Mouse (Mus musculus) embryo, embryonic 11 days (tissue): ENCODE measurements around the gene Gm43738.
"Not testable (repeated sequence)": the region's sequence is repeated elsewhere in the genome, so short reads cannot be mapped to it uniquely, and the experiment has no call there.

Experiments
- DNase-seq: peaks from one replicate; pipeline ENCODE4 v3.0.0-alpha.2; 2015

Gene Gm43738

DNA sequence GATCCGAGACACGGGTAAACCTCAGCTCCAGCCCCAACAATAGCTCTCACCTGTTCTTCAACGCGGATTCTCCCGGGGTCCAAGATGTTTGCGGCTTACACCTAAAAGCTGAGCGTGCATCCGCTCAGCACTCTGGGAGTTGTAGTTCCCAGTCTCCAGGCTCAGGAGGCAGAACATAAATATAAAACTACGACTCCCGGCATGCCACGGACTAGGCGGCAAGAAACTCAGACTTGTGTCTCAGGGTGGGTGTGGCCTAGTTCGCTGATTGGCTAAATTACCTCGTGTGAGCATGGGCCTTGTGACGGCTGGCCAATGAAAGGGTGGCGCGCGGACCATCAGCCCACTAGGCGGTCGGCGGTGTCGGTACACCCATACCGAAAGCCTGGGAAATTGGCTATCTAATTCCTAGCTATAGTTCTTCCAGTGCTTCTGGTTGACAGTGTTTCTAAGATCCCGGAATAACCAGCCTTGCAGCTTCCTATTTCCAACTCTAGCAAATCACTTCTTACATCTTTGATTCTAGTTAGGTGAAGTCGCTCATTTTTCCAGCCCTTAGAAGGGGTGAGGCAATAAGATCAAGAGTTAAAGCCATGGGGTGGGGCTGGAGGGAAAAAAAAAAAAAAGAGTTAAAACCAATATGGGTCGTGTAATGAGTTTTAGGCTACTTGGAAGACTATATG lies 1.1 kb upstream of the Gm43738 start, which contains the start of gene Fdps:
TSS of gene Fdps (minus strand) at position 148 of the 683 bp plus-strand sequence.
- DNase-seq, result peak; percentile 99

DNA sequence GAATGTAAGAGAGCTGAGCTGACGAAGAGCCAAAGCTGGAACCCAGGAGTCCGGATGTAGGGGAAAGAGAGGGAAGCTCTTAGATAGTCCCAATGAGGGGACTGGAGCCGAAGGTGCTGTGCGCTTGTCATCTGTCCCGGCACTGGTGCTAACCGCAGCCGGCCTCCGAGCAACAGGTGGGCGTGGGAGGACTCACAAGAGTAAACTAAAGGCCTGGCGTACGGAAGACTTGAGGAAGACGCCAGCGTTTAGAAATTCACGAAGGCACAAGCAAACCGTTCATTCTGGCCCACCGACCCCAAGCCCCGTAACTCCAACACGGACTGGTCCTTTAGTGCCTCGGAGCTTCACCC lies 536 bp upstream of the Gm43738 start:
- DNase-seq, result no peak

DNA sequence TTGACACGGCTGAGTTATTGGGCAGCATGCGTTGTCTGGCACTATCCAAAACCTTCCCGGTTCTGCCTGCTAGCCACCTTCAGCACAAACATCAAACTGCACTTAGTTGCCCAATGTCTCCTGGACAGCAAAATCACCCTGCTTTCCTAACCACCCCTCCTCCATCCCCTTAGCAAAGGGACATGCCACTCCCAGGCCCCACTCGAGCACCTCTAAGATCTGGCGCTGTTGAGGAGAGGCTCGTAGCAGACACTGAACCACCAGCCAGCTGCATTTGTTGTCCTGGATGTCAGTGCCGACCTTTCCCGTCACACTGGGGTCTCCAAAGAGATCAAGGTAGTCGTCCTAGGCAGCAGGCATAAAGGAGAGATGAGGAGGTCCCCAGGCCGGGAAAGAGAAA lies 6.9 kb downstream of the Gm43738 start:
- DNase-seq, result no peak

DNA sequence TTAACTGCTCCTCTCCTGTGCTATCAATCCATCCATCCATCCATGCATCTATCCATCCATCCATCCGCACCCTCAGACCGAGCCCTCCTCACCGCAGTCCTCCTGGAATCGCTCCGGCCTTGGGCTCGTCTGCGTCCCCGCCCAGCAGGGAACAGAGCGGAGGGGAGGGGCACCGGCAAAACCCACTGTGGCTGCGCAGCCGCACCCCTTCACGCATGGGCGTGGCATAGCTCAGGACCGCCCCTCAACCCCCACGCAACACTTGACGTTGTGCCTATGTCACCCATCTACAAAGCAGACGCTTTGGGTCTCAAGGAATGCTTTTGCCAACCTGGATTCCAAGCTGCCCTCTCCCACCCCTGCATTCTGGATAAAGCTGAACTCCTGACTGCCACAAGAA lies 7.7 kb downstream of the Gm43738 start, which contains the start of gene Rusc1:
TSS of gene Rusc1 (minus strand) at position 137 of the 400 bp plus-strand sequence.
- peak; percentile 88 for DNase-seq

DNA sequence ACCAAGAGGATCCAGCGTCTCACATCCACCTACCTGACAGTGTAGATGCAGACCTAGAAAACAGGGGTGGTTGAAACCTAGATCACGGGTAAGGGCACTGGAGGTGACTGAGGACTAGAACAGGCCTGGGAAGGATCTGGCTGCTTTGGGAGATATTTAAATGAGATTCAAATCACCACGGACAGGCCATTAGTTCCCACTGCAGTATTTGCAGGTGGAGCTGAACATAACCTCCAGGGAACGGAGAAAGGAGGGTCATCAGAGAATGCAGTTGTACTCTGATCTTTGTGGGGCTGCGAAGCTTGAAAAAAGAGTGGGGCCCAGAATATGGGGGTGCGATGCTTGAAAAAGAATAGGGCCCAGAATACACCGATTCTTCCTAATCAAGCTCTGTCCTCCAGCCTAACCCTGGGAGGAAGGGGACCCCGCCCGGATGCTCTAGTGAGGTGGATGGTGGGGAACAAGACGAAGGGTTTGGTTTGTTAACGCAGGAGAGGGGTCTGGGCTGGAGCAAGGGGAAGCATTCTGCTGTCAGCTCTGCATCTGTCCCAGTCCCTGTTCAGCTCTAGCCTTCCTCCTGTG lies 8.3 kb downstream of the Gm43738 start:
- no peak for DNase-seq

DNA sequence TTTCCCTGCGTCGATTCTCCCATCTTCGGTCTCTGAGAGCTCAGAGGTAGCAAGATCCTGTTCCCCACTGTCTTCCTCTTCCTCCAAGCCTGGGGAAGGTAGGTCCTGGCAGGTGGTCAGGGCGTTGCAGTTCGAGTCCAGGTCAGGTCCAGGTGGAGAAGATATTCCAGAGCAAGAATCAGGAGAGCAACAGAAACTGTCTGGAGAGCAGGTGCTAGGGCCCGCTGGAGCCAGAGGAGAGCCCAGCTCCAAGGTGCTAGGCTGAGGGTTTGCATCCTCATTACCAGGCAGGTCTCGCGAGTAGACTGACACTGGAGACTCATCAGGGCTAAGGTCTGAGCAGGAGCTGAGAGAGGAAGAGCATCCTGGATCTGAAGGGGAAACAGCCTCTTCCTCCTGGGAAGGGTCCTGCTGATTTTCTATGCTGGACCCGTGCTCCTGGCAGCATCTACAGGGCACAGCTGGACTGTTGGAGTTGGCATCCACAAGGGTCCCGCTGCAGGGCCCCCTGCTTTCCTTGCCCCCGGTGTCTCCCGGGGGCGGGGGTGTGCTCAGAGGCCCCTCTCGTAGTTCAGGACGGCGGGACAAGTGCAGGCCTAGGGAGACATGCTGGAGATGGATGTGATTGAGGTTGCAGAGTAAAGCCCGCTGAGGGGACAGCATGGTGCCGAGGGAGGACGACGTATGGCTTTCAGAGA lies 8.9 kb downstream of the Gm43738 start:
- DNase-seq, result peak; percentile 11

DNA sequence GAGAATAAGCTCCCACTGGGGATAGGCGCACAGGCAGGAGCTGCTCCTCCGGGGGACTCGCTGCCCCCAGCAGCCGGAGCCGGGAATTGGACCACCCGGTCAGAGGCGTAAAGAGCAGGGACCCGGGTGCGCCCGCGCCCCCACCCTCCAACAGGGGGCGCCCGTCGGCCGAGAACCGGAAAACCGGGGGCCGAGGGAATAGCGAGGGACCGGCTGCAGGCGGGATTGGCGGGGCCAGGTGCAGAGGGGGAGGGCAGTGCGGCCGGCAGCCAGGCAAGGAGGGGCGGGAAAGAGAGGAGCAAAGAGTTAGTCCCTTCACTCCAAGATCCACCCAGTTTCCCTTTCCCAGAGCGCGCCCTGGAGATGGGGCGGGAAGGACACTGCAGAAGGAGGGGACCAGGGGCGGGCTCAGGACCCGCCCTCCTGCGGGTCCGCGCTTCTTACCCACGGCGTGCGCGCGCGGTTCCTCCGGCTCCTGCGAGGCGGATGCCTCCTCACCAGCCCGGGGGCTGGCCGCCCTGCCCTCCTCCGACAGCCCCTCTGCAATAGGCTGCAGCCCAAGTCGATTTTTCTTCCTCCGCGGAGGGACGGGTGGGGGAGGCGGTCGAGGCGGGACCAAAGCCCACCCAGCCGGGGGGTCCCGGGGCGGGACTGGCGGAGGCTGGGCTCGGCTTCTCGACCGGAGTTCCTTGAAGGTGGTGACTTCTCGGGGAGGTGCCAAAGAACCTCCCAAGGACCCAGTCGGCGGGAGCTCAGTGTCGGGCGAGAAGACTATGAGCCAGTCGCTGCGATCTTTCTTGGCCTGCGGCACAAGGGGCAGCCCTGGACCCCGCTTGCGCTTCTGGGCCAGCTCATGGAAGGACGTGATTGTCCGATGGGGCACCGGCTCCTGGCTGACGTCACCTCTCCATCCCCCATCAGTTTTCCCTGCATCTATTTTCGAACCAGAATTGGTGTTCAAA lies 9.9 kb downstream of the Gm43738 start:
- peak; percentile 89 for DNase-seq

DNA sequence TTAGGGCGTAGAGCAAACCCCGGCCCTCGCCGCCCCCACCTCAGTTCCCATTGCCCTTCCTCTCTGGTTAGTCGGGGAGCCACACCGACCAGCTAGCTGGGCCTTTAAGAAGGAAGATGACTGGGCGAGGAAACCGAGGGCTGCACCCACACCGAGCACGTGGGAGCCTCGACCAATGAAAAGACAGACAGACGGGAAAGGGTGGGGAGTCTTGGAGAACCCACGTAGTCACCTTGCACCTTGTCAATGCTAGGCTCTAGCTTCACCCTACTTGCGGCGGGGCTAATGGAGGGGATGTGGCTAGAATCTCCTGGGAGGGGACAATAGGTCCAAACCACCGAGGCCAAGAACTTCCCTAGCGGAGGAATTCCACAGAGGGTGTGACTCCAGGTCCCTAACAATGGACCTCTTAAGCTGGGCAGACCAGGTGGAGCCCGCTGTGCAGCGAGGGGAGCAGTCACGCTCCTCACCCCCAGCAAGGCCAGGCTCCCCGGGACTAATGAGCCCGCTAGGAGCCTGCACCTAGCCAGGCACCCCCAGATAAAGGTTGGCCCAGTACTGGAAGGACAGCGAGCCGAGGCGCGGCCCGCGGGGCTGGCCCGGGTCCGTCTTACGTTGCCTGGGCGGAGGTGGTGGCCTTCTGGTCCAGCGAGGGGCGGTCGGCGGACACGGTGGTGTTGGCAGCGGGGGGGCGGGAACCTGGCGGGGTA lies 10.9 kb downstream of the Gm43738 start:
- DNase-seq, result peak; percentile 87

DNA sequence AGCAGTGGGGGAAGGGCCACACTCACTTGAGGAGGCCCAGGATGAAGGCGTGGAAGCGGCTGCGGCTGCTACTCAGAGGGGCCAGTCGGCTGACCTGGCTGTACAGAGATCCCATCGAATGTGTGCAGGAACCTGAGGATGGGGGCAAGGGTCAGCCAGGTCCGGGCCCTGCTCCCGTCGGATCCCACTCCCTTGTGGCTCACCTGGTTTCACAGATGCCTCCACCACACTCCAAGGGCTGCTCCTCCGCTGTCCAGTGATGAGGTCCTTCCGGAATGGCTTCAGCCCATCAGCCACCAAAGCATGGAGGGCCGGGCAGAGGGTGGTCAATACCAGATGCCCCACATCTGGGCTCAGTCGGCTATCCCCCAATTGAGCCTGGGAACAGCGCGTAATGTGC lies 11.9 kb downstream of the Gm43738 start:
- DNase-seq, result no peak

DNA sequence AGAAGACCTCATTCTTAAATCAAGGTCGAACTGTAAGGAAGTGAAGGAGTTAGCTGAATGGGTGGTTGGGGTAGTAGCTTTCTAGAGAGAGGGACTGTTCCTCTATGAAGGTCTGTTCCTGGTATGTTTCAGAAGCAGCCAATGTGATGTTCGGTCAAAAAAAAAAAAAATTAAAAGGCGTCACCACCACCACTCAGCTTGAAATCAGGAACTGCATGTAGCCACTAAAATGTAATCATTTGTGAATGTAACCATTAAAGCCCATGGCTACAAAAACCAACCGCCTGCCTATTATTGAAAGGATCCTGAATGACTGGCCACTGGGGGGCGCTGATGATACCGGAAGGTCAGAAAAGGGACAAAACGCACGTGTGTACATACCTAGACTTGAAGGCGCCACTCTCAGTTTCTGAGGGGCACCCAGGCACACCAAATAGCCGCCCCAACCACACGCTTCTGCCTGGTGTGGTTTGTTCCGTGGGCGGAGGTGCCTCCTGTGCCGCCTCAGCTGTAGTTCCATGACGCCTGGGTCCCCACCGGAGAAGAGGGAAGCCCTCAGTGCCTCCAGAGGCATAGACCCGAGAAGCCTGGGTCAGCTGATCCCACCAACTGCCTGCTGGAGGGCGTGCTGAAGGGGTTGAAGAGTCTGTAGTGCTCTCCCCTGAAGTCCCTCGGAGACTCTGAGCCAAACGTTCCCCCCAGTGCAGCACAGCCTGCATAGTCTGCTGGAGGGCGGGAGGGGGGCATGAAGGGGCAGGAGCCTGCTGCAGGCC lies 13.4 kb downstream of the Gm43738 start:
- DNase-seq, result peak; percentile 87

DNA sequence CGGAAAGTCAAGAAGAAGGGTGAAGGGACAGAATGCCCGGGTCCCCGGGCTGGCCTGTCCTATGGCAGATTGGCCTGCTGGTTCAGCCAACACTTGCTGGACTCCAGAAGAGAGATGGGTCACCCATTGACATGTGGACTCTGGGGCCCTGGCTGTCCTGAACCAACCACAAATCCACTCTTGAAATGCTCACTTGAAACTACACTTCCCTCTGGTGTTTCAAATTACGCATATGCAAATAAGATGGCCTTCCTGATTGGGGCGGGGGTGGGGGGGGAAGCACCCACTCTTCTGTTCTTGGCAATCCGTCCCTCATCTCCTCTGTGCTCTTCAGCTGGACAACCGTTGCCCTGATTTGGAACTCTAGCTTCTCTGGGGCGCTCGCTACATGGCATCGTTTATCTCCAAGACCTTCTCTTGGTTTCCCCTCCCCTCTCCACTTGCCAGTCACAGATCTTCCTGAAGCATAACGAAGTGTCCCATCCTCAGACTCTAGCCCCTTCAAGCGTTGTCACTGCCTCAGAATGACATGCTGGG lies 16.2 kb downstream of the Gm43738 start:
- DNase-seq, result no peak

DNA sequence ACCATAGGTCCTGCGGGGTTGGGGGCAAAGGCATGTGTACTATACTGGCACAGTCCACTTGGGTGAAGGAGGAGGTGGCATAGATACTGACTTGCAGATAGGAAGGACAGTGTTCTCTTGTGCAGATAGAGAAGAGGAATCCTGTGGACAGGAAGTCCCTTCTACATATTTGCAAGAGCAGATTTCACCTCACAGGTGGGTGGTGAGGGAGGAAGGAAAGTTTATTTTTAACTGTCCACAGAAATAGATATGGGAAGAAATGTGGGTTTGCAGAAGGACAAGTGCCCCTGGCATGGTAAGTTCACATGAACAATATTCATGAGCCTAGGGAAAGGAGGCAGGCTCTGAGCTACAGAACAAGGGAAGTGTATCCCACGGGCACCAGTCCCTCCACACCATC lies 16.8 kb downstream of the Gm43738 start:
- no peak for DNase-seq

DNA sequence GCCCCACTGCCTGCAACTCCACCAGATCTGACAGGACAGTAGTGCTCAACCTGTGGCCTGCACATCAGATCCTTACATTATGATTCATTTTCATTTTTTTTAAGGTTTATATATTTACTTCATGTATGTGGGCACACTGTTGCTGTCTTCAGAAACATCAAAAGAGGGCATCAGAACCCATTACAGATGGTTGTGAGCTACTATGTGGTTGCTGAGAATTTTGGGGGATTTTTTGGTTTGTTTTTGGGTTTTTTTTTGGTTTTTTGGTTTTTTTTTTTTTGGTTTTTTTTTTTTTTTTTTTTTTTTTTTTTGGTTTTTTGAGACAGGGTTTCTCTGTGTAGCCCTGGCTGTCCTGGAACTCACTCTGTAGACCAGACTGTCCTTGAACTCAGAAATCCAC lies 18.6 kb downstream of the Gm43738 start:
- not testable (repeated sequence) for DNase-seq

DNA sequence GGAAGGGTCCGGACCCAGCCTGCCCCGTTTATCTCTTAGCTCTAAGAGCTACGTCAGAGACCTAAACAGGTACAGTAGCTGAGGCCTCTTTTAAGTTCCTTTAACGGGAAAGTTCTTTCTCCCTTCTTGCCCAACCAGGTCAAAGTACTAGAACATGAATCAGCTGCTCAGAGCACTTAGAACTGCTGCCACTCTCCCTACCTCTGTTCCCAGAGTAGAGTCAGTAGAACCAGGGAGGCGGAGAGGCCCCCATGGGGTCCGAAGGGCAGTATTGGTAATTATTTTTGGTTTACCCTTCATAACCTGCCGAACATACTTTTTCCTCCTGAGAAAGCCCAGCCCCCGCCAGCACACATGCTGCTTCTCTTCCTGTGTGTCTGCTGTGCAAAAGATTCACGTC lies 23.5 kb downstream of the Gm43738 start:
- no peak for DNase-seq

DNA sequence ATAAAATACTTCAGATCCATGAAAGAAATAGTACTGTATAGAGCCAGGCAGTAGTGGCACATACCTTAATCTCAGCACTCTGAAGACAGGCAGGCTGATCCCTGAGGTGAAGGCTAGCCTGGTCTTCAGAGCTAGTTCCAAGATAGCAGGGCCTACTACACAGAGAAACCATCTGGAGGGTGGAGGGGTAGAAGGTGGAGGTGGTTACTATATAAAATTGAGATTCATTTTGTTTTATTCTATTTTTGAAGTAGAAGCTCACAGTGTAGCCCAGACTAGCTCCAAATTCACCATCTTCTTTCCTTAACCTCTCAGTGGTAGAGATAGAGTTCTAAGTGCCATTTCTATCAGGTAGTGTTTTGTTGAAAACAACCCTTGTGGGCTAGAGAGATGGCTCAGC lies 33.6 kb downstream of the Gm43738 start:
- DNase-seq, result no peak

DNA sequence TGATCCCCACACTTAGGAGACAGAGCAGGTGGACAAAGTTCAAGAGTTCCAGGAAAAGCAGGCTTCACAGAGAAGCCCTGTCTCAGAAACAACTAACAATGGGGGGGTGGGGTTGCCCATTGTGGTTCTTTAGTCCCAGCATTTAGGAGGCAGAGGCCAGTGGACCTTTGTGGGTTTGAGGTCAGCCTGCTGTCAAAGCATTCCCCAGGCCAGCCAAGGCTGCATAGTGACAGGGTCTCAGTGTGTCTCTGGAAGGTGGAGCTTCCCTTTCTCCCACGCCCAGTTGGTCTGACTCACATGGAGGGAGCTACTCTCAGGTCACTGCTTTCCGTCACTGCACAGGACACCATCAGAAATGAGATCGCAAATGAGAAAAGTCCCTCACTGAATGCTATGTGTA lies 39.2 kb downstream of the Gm43738 start:
- DNase-seq, result peak; percentile 33

DNA sequence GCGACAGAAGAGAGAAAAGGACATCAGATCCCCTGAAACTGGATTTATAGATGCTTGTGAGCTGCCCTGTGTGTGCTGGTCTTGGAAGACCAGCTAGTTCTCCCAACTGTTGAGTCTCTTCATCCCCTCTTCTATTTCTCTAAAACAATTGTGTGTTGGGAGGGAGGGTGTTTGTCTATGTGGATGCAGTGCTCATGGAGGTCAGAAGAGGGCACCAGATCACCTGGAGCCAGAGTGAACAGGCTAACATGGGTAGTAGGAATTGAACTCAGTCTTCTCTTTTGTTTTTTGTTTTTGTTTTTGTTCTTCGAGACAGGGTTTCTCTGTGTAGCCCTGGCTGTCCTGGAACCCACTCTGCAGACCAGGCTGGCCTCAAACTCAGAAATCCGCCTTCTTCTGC lies 42.1 kb downstream of the Gm43738 start:
- DNase-seq, result peak; percentile 39

DNA sequence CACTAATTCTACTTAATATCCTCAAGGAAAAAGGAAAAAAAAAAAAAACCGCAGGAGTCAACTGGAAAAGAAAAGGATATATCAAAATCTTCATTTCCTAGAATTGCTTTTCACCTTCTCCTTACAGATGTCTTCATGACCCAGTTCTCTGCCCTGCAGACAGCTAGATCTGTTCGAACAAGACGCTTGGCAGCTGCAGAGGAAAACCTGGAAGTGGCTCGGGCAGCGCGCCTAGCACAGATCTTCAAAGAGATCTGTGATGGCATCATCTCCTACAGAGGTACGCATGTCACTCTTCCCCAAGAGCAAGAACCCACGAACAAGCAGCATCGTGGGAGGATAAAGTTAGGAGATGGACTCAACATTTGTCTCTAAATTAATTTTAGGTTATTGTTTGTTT lies 42.5 kb downstream of the Gm43738 start:
- no peak for DNase-seq

DNA sequence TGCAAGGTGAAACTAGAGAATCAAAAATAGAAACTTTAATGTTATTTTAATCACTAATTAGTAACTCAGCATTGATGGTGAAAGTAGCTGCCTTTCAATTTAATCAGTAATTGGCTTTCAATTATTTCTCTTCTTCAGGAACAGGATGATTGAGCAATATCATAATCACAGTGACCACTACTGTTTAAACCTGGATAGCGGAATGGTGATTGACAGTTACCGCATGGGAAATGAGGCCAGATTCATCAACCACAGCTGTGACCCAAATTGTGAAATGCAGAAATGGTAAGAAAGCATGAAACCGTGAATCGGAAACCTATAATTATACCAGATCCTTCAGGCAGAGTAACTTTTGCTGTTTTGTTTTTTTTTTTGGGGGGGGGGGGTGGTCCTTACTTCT lies 57.5 kb downstream of the Gm43738 start:
- no peak for DNase-seq
